Mouse (Mus musculus): ENCODE data around the gene Rbfox1.

Rbfox1 gene

GRCm38 (mm10) chr16:6206431-6206830 lies 321.3 kb downstream of the Rbfox1 start:
- DNase-seq (ENCODE audit: low spot score in 2 of 2): no peak

- DNase-seq (ENCODE audit: low spot score in 2 of 2): no peak
Measured at GRCm38 (mm10) chr16:6212916-6213315, 327.8 kb downstream of the Rbfox1 start.

DNA sequence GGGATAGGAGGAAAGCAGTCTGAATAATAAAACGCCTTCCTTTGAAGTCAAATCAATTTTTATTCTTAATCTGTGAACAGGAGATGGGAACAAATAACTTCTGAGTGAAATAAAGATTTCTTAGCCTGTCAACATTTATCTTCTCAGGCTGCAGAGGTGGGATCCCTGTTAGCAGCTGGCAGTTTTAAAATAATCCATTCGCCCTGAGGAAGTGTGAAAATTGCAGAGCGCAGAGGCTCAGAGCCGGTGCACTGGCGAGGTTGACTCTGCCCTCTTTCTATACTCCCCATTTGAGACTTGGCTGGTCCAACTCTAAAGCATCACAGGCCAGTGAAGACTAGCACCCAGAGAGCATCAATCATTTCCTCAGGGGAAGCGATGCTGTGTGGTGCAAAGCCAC lies 342.3 kb downstream of the Rbfox1 start:
- no peak for DNase-seq (ENCODE audit: low spot score in 2 of 2)

DNA sequence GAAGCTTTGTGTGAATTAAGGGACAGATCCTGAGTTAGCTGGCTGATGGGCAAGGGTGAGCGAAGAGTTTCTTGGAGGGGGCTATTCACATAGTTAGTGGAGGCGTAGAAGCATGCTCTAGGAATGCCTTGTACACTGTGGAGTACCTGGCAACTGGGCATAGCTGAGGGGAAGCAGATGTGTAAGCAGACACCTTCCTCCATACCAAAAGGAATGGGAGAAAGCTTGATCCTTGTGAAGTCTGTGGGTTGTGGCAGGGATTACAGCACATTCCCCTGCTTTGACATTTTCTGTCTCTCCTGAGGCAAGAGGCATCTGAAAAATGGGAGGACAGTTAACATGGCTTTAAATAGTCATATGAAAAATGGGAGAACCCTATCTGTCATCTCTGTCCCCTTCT lies 347.8 kb downstream of the Rbfox1 start:
- DNase-seq (ENCODE audit: low spot score in 2 of 2): no peak

- no peak for DNase-seq (ENCODE audit: low spot score in 2 of 2)
Measured at GRCm38 (mm10) chr16:6241393-6241792, 356.2 kb downstream of the Rbfox1 start.

DNA sequence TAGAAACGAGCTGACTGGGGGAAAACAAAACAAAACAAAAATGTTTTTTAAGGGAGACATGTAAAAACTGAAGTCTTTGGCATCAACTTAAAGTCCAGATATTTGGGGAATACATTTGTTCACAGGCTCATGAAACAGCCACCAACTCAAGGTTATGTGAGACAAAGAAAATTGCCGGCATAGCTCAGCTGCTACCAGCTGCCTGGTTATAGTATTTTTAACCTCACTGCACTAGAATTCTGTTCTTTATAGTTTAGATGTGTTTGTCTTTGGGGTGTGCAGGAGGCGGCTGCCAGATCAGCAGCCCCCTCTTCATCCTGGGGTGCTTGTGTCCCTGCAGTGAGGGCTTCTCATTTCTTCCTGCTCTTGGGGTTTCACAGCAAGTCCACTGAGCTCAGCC lies 357.3 kb downstream of the Rbfox1 start:
- no peak for DNase-seq (ENCODE audit: low spot score in 2 of 2)

- no peak for DNase-seq (ENCODE audit: low spot score in 2 of 2)
Measured at GRCm38 (mm10) chr16:6247569-6247968, 362.4 kb downstream of the Rbfox1 start.

- no peak for DNase-seq (ENCODE audit: low spot score in 2 of 2)
Measured at GRCm38 (mm10) chr16:6264557-6264956, 379.4 kb downstream of the Rbfox1 start.

DNA sequence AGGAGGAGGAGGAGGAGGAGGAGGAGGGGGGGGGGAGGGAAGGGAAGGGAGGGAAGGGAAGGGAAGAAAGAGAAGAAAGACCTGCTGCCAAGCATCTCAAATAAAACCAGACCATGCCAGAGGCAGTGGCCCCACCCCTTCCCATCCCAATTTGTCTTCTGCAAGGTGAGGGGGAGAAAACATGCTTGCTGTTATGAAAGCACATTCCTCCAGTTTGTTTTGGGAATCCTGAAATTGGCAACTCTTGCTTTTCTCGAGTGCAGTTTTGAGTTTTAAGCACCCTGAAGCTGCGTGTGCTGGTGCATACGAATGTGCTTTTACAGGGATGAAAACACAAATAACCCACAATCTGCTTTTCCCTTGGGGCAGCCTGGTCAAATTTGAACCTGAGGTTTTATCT lies 380.5 kb downstream of the Rbfox1 start:
- no peak for DNase-seq (ENCODE audit: low spot score in 2 of 2)

GRCm38 (mm10) chr16:6271596-6272370 lies 386.6 kb downstream of the Rbfox1 start:
- DNase-seq (ENCODE audit: low spot score in 2 of 2): no peak

GRCm38 (mm10) chr16:6283496-6283895 lies 398.3 kb downstream of the Rbfox1 start:
- no peak for DNase-seq (ENCODE audit: low spot score in 2 of 2)

DNA sequence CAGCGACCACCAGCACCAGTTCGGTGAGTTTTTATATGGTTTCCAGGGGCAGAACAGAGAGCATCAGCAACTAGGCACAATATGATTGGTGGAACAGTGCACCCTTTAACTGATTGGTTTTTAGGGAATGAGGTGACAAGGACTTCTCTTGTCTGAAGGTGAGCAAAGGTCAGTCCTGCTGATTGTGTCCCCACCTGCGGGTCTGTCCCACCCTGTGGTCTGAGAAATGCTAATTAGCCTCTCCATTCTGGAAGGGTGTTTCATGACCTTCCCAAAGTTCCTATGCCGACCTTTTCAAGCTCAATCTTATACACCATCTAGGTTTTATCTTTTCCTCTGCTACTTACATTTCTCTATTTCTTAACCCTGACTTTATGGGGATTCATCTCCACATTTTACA lies 399.2 kb downstream of the Rbfox1 start:
- no peak for DNase-seq (ENCODE audit: low spot score in 2 of 2)

- DNase-seq (ENCODE audit: low spot score in 2 of 2): no peak
Measured at GRCm38 (mm10) chr16:6287699-6288098, 402.5 kb downstream of the Rbfox1 start.

- no peak for DNase-seq (ENCODE audit: low spot score in 2 of 2)
Measured at GRCm38 (mm10) chr16:6300112-6300511, 415.0 kb downstream of the Rbfox1 start.

GRCm38 (mm10) chr16:6303082-6303481 lies 417.9 kb downstream of the Rbfox1 start:
- DNase-seq (ENCODE audit: low spot score in 2 of 2): no peak

GRCm38 (mm10) chr16:6309940-6310339 lies 424.8 kb downstream of the Rbfox1 start:
- DNase-seq (ENCODE audit: low spot score in 2 of 2): no peak

DNA sequence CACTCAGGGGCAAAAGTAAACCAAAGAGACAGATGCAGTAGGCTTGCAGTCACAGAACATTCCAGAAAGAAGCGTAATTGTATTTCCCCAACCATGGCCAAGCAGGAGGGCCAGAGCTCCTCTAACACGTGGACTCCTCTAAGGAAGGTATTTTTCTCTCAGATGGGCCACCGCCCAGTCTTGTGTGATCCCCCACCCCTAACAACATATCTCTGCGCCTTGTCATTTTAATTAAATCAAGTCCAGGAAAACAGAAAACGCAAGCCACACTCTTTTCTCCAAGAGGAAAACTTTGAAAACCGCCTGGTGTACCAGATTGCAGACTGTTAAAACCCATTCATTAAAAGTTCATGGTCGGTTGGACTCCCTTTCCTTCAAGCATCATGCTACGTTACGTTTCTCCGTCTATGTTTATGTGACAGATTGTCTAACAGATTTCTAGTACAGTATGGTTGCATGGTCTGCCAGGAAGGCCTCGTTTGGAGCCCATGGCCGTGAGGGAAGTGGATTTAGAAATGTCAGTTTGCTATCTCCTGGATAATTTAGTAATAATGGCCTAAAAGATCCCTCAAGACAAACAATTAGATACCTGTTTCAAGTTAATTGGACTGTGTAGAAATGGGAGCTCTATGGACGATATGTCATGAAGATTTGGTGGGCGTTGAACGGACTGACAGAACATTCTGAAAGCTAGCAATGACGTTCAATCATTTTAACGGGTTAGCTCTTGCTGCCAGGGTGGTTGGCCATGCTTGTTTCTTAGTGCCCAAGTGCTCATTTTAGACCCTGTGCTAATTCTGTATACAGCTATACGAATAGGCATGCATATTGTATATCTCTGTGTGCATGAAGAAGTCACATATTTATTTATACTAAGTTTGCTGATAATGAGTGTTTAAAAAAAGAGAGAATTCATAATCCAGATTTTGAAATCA lies 425.9 kb downstream of the Rbfox1 start:
- DNase-seq (ENCODE audit: low spot score in 2 of 2): no peak

DNA sequence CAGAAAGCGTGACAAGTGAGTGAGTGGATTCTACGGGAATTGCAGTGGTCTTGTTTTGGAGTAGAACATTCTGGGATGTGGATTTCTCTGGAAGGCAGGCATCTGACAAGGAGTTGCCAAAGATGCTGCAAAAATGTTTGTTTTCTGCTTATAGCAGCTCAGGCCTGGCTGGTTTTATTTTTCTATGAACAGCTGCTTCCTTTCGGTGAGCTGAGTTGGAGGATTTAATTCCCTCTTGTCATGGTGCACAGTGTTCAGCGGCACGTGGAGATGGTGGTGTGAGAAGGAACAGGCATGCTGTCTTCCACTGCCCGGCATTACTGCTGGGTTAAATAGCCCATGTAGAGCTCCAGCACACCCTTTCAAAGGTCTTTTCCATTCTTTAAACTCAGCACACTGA lies 428.5 kb downstream of the Rbfox1 start:
- DNase-seq (ENCODE audit: low spot score in 2 of 2): no peak

GRCm38 (mm10) chr16:6324832-6325231 lies 439.7 kb downstream of the Rbfox1 start:
- no peak for DNase-seq (ENCODE audit: low spot score in 2 of 2)

- DNase-seq (ENCODE audit: low spot score in 2 of 2): no peak
Measured at GRCm38 (mm10) chr16:6331400-6331939, 446.3 kb downstream of the Rbfox1 start.

- DNase-seq (ENCODE audit: low spot score in 2 of 2): no peak
Measured at GRCm38 (mm10) chr16:6333273-6333672, 448.1 kb downstream of the Rbfox1 start.

DNA sequence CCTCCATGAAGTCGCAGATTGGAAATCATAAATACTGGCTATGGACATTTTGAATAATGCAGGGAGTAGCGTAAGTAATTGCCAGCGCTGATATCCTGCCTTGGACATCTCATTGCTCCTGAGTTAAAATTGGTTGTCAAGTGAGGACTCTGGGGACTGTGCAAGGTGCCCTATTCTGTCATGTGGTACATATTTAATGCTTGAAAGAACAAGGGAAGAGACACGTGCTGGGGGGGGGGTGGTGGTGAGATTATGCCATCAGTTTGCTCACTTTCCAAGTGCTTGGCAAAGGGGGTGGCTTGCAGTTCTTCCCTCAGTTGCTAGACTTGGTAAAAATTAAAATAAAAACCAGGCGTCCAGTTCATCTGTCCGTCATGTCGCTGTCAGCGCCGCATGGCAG lies 462.9 kb downstream of the Rbfox1 start:
- DNase-seq (ENCODE audit: low spot score in 2 of 2): no peak
